In the genomic region with DNA sequence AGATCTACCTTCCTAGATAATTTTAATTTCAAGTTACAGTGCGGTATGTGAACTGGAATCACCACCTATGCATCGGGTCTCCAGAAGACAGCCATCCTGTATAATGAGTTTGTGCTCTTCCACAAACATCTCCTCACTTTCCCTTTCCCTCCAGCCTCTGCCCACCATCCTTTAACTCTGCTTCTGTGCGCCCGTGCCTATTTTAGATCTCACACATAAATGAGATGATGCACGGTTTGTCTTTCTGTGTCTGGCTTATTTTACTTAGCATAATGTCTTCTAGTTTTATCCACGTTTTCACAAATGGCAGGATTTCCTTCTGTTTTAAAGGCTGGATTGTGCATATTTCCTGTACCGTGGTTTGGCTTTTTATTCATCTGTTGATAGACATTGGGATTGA, we compare ENCODE assay signal across 26 mouse cellular contexts.
"Had no signal": no experiment of that assay in that cellular context is flagged by ENCODE, and none has a peak within 500 bp of the region (broad histone marks: within the 10 kb centered on the region; RNA-seq: fewer than 3 reads in every experiment).

No protein-coding gene starts in this region.

- H3K27me3 ChIP-seq: heart, embryonic 13.5 days; heart, embryonic 15.5 days; hindbrain, embryonic 13.5 days; hindbrain, embryonic 15.5 days; kidney, embryonic 15.5 days; limb, embryonic 13.5 days; limb, embryonic 15.5 days; liver, embryonic 12.5 days had no signal

- H3K4me2 ChIP-seq: heart, embryonic 11.5 days; heart, embryonic 13.5 days; heart, embryonic 15.5 days; hindbrain, embryonic 13.5 days; hindbrain, embryonic 15.5 days; kidney, embryonic 15.5 days; limb, embryonic 13.5 days; limb, embryonic 15.5 days; liver, embryonic 12.5 days had no signal

- H3K4me3 ChIP-seq: heart, adult 2 months; heart, embryonic 13.5 days; heart, embryonic 15.5 days; hindbrain, embryonic 13.5 days; hindbrain, embryonic 15.5 days; kidney, embryonic 15.5 days; limb, embryonic 13.5 days; limb, embryonic 15.5 days; liver, embryonic 12.5 days had no signal

- H3K9ac ChIP-seq: forebrain, postnatal 0 days; heart, embryonic 13.5 days; heart, embryonic 15.5 days; hindbrain, embryonic 13.5 days; hindbrain, embryonic 15.5 days; kidney, embryonic 15.5 days; limb, embryonic 13.5 days; limb, embryonic 15.5 days; liver, embryonic 12.5 days had no signal

- ATAC-seq: hindbrain, postnatal 0 days; intestine, embryonic 16.5 days; liver, embryonic 12.5 days had no signal

- DNase-seq: forebrain, postnatal 0 days; gastrocnemius, postnatal 14 days; gastrocnemius, postnatal 36 days; heart, adult 11 months; heart, adult 2 months; heart, postnatal 14 days; heart, postnatal 36 days; kidney, adult 11 months; kidney, adult 2 months; kidney, adult 9 months; kidney, postnatal 14 days; kidney, postnatal 36 days; layer of hippocampus, adult 9-11 months; layer of hippocampus, postnatal 36 days had no signal

- H3K27ac ChIP-seq: heart, adult 2 months; heart, embryonic 13.5 days; heart, embryonic 15.5 days; hindbrain, embryonic 13.5 days; hindbrain, embryonic 15.5 days; hindbrain, postnatal 0 days; kidney, embryonic 15.5 days; kidney, postnatal 0 days; limb, embryonic 13.5 days; limb, embryonic 15.5 days; liver, embryonic 12.5 days had no signal

- H3K4me1 ChIP-seq: heart, embryonic 13.5 days; heart, embryonic 15.5 days; hindbrain, embryonic 13.5 days; hindbrain, embryonic 15.5 days; kidney, embryonic 15.5 days; limb, embryonic 15.5 days; liver, embryonic 12.5 days had no signal

- H3K9me3 ChIP-seq: heart, embryonic 15.5 days; hindbrain, embryonic 13.5 days; hindbrain, embryonic 15.5 days; kidney, embryonic 15.5 days; limb, embryonic 15.5 days; liver, embryonic 12.5 days had no signal

- H3K36me3 ChIP-seq: heart, embryonic 13.5 days; heart, embryonic 15.5 days; hindbrain, embryonic 13.5 days; hindbrain, embryonic 15.5 days; kidney, embryonic 15.5 days; limb, embryonic 13.5 days; limb, embryonic 15.5 days; liver, embryonic 12.5 days had no signal
